Mouse (Mus musculus): ENCODE data around the gene Dnmt3b. TPM values are rescaled to one million over a fixed set of nuclear protein-coding genes. Genes with fewer than 3 reads are reported as not detected.

Gene Dnmt3b
- polyA plus RNA-seq (2015; fragmentation: Nextera tagmentation; extraction: Ambion mirVana), result 4.3 and 4.4 TPM in 2 replicates

- Histone ChIP-seq H3K4me3 (replicated peaks) (peak within 1 kb of the TSS; percentile 69), H3K36me3 (replicated peaks) (no peaks in the 10 kb centered on the region), H3K9ac (peak within 1 kb of the TSS; percentile 57), H3K9me3 (replicated peaks) (no peaks in the 10 kb centered on the region), H3K4me2 (peak within 1 kb of the TSS; percentile 89), H3K27me3 (peaks cover 33% of the 10 kb centered on the region), H3K27ac (replicated peaks) (no peak within 1 kb of the TSS), H3K4me1 (replicated peaks) (peaks cover 26% of the 10 kb centered on the region)
- peak; percentile 75 for ATAC-seq (ENCODE audit: insufficient read depth)
- under 1% methylated on average over 88 of the region's 93 CpGs for WGBS (ENCODE audit: insufficient replicate concordance)
Observed at GRCm38 (mm10) chr2:153649298-153650013, at the start of gene Dnmt3b. Dnmt3b (plus strand) TSS chr2:153649450.

DNA sequence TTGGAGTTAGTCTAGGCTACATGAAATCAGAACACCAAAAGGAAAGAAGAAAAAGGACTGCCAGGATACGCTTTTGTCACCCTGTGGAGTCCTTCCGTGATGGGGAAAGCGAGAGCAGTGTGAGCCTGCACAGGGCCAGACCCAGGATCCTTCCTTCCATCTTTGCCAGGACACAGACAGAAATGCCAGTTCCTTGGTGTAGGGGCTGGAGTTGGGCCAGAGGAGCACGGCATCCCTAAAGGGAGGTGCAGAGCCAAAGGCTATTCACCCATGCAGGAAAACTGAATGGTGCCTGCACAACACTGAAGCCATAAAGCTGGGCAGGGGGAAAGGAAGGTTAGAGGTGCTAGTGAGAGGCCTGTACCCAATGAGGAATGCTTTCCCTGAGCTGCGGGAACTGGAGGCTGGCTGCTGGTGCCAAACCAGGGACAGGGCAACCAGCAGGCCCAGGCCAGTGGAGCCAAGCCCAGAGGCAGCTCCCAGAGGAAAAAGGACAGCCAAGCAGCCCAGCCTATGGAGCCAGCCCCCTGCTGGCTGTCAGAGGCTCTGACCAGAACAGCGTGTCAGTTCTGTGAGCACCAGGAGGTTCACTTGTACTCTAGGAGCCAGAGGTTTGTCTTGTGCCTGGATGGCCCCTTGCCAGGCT is 49.1 kb upstream of the Dnmt3b start:
- Histone ChIP-seq H3K9me3 (replicated peaks) (no peaks in the 10 kb centered on the region), H3K36me3 (replicated peaks) (no peaks in the 10 kb centered on the region), H3K4me2 (no peak overlapping the region), H3K27ac (replicated peaks) (no peak overlapping the region), H3K27me3 (no peaks in the 10 kb centered on the region), H3K9ac (0 out of 2 replicates have a peak overlapping the region, but pooled peaks have one; percentile 1), H3K4me1 (replicated peaks) (peaks cover 36% of the 10 kb centered on the region), H3K4me3 (replicated peaks) (no peak overlapping the region)
- 55% methylated on average over 6 of the region's 6 CpGs for WGBS (ENCODE audit: insufficient replicate concordance)
- peak; percentile 52; the same call in 1 of the 2 replicates for ATAC-seq (ENCODE audit: insufficient read depth)

DNA sequence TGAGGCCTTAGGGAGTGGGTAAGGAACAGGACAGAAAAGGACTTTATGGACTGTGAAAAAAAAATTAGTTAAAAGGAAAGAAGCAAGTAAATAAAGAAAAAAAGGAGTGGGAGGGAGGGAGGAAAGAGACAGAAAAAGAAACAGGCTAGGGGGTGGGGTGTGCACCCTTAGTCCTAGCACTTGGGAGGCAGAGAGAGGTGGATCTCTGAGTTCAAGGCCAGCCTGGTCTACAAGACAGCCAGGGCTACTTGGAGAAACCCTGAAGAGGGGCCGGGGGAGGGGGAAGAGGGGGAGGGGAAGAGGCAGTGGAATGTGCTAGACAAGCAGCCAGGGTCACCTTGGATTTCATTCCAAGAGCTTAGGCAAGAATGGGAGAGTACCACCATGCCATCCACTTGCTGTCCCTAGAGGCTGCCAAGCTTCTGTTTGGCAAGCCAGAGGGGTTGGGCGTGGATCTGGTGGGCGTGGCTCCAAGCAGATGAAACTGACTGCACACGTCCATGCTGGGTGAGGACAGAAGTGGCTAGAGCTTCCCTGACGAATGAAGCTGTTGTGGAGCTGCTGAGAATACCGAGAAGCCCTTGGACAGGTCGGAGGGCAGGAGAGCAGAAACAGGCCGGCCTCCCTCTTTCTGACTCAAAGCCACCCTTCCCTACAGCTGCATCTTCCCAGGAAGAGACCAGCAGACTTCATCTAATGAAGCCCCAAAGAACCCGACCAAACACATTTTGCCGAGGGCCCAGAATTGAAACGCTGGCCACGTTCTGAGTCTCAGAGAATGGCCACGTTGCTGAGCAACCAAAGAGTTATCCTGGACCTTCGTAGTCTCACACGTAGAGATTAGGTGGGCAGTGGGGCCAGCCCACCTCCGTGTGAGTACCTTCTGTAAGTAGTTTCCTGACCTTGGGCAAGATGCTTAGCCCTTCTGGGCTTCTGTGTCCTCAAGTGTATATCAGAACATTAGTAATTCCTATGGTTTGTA is 48.3 kb upstream of the Dnmt3b start:
- H3K9ac ChIP-seq, result 0 out of 2 replicates have a peak overlapping the region, but pooled peaks have one; percentile 15
- peaks cover 37% of the 10 kb centered on the region for H3K4me1 ChIP-seq (replicated peaks)
- H3K27ac ChIP-seq (replicated peaks), result peak overlapping the region; percentile 45; the same call in 1 of the 2 replicates
- peak; percentile 77 for ATAC-seq (ENCODE audit: insufficient read depth)
- no peaks in the 10 kb centered on the region for H3K36me3 ChIP-seq (replicated peaks)
- no peak overlapping the region for H3K4me3 ChIP-seq (replicated peaks)
- WGBS (ENCODE audit: insufficient replicate concordance), result 47% methylated on average over 16 of the region's 16 CpGs
- H3K9me3 ChIP-seq (replicated peaks), result no peaks in the 10 kb centered on the region
- H3K27me3 ChIP-seq, result no peaks in the 10 kb centered on the region
- peak overlapping the region; percentile 43 for H3K4me2 ChIP-seq

GRCm38 (mm10) chr2:153603724-153604123 is 45.5 kb upstream of the Dnmt3b start:
- Histone ChIP-seq H3K4me3 (replicated peaks) (no peak overlapping the region), H3K27me3 (no peaks in the 10 kb centered on the region), H3K4me1 (replicated peaks) (peaks cover 55% of the 10 kb centered on the region), H3K9me3 (replicated peaks) (no peaks in the 10 kb centered on the region), H3K9ac (no peak overlapping the region), H3K27ac (replicated peaks) (0 out of 2 replicates have a peak overlapping the region, but pooled peaks have one; percentile 5), H3K36me3 (replicated peaks) (no peaks in the 10 kb centered on the region), H3K4me2 (no peak overlapping the region)
- WGBS (ENCODE audit: insufficient replicate concordance), result 34% methylated on average over 4 of the region's 4 CpGs
- no peak for ATAC-seq (ENCODE audit: insufficient read depth)

DNA sequence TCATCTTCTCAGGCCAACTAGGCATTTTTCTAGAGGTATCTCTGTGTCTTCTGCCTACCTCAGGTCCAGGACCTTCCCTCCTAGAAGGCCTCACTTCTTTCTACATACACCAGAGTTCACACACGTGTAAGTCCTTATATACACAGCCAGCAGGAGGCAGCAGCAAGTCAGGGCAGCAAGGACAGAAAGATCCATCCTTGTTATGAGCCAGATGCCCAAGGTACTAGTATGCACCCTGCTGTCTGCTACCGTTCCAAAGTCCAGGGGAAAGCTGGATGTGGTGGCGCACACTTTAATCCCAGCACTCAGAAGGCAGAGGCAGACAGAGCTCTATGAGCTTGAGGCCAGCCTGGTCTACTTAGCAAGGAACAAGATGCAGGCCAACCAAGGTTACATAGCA is 42.8 kb upstream of the Dnmt3b start:
- Histone ChIP-seq H3K36me3 (replicated peaks) (no peaks in the 10 kb centered on the region), H3K9ac (no peak overlapping the region), H3K9me3 (replicated peaks) (no peaks in the 10 kb centered on the region), H3K4me1 (replicated peaks) (peaks cover 67% of the 10 kb centered on the region), H3K4me2 (no peak overlapping the region), H3K27ac (replicated peaks) (peak overlapping the region; percentile 94; the same call in 1 of the 2 replicates), H3K4me3 (replicated peaks) (no peak overlapping the region), H3K27me3 (no peaks in the 10 kb centered on the region)
- no peak for ATAC-seq (ENCODE audit: insufficient read depth)
- 71% methylated on average over 3 of the region's 3 CpGs for WGBS (ENCODE audit: insufficient replicate concordance)

DNA sequence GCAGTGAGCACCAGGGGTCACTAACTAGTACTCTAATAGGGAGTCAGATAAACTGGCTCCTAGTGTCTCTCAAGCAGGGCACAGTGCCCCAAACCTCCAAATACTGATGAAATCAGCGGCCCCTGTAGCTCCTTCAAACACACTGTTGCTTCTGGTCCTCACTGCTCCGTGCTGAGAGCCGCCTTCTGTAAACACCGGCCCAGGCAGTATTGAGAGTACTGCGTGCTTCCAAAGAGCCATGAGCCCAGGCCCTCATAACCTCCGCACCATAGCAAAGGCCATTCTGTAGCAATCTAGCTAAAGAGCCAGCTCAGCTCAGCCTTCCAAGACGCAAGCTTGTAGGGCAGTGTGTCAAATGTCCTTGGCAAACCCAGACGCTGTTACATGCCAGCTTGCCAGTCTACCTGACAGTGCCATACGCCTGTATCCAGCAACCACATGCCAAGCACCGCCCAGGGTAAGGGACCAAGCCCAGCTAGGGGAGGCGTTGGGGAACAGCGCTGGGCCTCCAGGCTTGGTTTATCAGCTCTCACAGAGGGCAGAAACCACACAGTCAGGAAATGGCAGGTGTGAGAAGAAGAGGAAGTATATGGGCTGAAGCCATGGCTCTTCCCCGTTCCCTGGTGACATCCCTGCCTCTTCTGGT is 41.3 kb upstream of the Dnmt3b start:
- Histone ChIP-seq H3K9me3 (replicated peaks) (no peaks in the 10 kb centered on the region), H3K27ac (replicated peaks) (peak overlapping the region; percentile 94), H3K27me3 (no peaks in the 10 kb centered on the region), H3K4me3 (replicated peaks) (peak overlapping the region; percentile 24), H3K4me1 (replicated peaks) (peaks cover 74% of the 10 kb centered on the region), H3K36me3 (replicated peaks) (no peaks in the 10 kb centered on the region), H3K4me2 (peak overlapping the region; percentile 58), H3K9ac (peak overlapping the region; percentile 35)
- peak; percentile 94 for ATAC-seq (ENCODE audit: insufficient read depth)
- 13% methylated on average over 13 of the region's 13 CpGs for WGBS (ENCODE audit: insufficient replicate concordance)

- 60% methylated on average over 8 of the region's 8 CpGs for WGBS (ENCODE audit: insufficient replicate concordance)
- Histone ChIP-seq H3K27ac (replicated peaks) (peak overlapping the region; percentile 94), H3K4me1 (replicated peaks) (peaks cover 71% of the 10 kb centered on the region), H3K36me3 (replicated peaks) (no peaks in the 10 kb centered on the region), H3K27me3 (no peaks in the 10 kb centered on the region), H3K9me3 (replicated peaks) (no peaks in the 10 kb centered on the region), H3K4me2 (peak overlapping the region; percentile 58), H3K9ac (0 out of 2 replicates have a peak overlapping the region, but pooled peaks have one; percentile 21), H3K4me3 (replicated peaks) (0 out of 2 replicates have a peak overlapping the region, but pooled peaks have one; percentile 12)
- no peak for ATAC-seq (ENCODE audit: insufficient read depth)
Observed at GRCm38 (mm10) chr2:153609058-153609457, 40.2 kb upstream of the Dnmt3b start.

GRCm38 (mm10) chr2:153609548-153609947 is 39.7 kb upstream of the Dnmt3b start:
- Histone ChIP-seq H3K9ac (0 out of 2 replicates have a peak overlapping the region, but pooled peaks have one; percentile 18), H3K4me3 (replicated peaks) (no peak overlapping the region), H3K4me1 (replicated peaks) (peaks cover 69% of the 10 kb centered on the region), H3K36me3 (replicated peaks) (no peaks in the 10 kb centered on the region), H3K27me3 (no peaks in the 10 kb centered on the region), H3K27ac (replicated peaks) (peak overlapping the region; percentile 94), H3K4me2 (peak overlapping the region; percentile 50), H3K9me3 (replicated peaks) (no peaks in the 10 kb centered on the region)
- peak; percentile 35 for ATAC-seq (ENCODE audit: insufficient read depth)
- WGBS (ENCODE audit: insufficient replicate concordance), result 12% methylated on average over 9 of the region's 9 CpGs

DNA sequence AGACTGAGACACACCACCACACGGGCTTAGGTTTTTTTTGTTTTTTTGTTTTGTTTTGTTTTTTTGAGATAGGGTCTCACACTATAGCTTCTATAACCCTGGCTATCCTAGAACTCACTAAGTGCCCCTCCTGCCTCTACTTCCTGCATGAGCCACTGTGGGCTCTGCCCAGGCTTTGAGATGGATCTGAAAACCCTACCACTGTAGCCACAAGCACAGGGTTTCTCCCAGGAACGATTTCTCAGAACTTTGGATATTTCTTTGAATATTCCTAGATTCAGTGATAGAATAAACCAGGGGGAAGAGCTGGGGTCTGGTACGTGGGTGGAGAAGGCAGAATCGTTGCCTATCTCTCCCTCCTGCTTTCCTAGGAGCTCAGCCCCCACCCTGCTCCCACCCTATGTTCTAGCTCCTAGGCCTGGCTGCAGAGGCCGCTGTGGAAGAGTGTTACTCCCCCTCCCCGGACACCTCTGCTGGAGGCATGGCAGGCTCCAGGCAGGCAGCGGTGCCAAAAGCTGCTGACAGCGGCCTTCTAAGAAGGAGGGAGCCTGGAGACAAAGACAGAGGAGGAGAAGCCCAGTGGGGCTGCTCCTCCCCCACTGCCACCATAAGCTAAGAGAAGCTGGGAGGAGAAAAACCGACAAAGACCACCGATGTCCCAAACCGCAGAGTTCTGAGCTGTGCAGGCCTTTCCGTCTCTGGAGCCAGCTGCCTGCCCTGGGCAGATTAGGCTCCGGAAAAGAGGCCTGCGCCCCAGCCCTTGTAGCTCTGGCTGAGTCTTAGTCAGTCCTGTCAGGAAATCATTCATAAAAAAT is 38.6 kb upstream of the Dnmt3b start:
- H3K36me3 ChIP-seq (replicated peaks), result no peaks in the 10 kb centered on the region
- peak; percentile 38; the same call in 1 of the 2 replicates for ATAC-seq (ENCODE audit: insufficient read depth)
- H3K27ac ChIP-seq (replicated peaks), result peak overlapping the region; percentile 94
- H3K9me3 ChIP-seq (replicated peaks), result no peaks in the 10 kb centered on the region
- no peak overlapping the region for H3K4me3 ChIP-seq (replicated peaks)
- H3K4me1 ChIP-seq (replicated peaks), result peaks cover 69% of the 10 kb centered on the region
- H3K9ac ChIP-seq, result peak overlapping the region; percentile 25; the same call in 1 of the 2 replicates
- 5% methylated on average over 14 of the region's 14 CpGs for WGBS (ENCODE audit: insufficient replicate concordance)
- no peaks in the 10 kb centered on the region for H3K27me3 ChIP-seq
- peak overlapping the region; percentile 25 for H3K4me2 ChIP-seq
